39 mouse cellular contexts compared by ENCODE assay signal in the genomic region with DNA sequence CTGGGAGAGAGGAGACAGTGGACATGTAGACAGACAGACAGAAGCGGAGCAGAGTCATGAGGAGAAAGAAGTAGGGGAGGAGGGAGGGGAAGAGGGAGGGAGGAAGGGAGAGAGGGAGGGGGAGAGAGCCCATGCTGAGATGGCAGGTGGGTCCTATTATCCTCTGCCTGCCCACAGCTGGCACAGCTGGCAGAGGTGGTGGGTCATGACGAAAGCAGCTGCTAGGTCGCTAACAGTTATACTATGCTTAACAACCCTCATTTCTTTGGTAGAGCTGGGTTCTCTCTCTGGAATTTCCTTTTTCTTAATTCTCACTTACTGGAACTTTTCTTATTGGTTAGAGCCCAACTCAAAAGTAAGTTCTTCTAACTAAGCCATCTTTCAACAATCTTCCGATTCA. TPM values are rescaled to one million over a fixed set of nuclear protein-coding genes. Genes with fewer than 3 reads are reported as not detected.
"Had no signal": no experiment of that assay in that cellular context is flagged by ENCODE, and none has a peak within 500 bp of the region (broad histone marks: within the 10 kb centered on the region; RNA-seq: fewer than 3 reads in every experiment).

No protein-coding gene starts in this region.

- DNase-seq: gastrocnemius, postnatal 14 days; heart, adult 18-20 months; heart, postnatal 10 days; heart, postnatal 36 days; kidney, adult 11 months; kidney, adult 2 months; kidney, adult 9 months; kidney, postnatal 14 days; kidney, postnatal 36 days; liver; liver, embryonic 13.5 days had no signal

- H3K27me3 ChIP-seq: heart, embryonic 12.5 days; hindbrain, embryonic 13.5 days; hindbrain, embryonic 15.5 days; kidney, embryonic 15.5 days; limb, embryonic 12.5 days; liver, embryonic 13.5 days had no signal

- H3K4me3 ChIP-seq: heart, embryonic 10.5 days; heart, embryonic 12.5 days; hindbrain, embryonic 13.5 days; hindbrain, embryonic 15.5 days; kidney, embryonic 15.5 days; left cerebral cortex, adult 2 months; limb, embryonic 10.5 days; limb, embryonic 12.5 days; liver, embryonic 13.5 days had no signal

- H3K36me3 ChIP-seq: heart, embryonic 10.5 days; heart, embryonic 12.5 days; hindbrain, embryonic 13.5 days; hindbrain, embryonic 15.5 days; kidney, embryonic 15.5 days; limb, embryonic 10.5 days; limb, embryonic 12.5 days; liver, embryonic 13.5 days had no signal

- H3K4me2 ChIP-seq: heart, embryonic 12.5 days; hindbrain, embryonic 13.5 days; hindbrain, embryonic 15.5 days; kidney, embryonic 15.5 days; limb, embryonic 12.5 days; liver, embryonic 11.5 days; liver, embryonic 13.5 days had no signal

RNA-seq across cellular contexts. Expression of a gene that starts 28.9 kb away (rescaled TPM):
- total RNA-seq: gastrocnemius, adult 18-20 months; gastrocnemius, adult 8-10 months; gastrocnemius, postnatal 14 days; gastrocnemius, postnatal 4 days; heart, adult 18-20 months; heart, adult 8-10 months; heart, postnatal 10 days; heart, postnatal 36 days; hematopoietic stem cell, adult 5-6 weeks; hindbrain, postnatal 0 days; layer of hippocampus, adult 18-20 months; layer of hippocampus, postnatal 10 days; layer of hippocampus, postnatal 25 days; left cerebral cortex, adult 2 months; left cerebral cortex, postnatal 14 days; left cerebral cortex, postnatal 36 days had no signal
- polyA plus RNA-seq: heart, embryonic 10.5 days; heart, embryonic 12.5 days; heart, embryonic 14.5 days; heart, embryonic 16.5 days; hindbrain, embryonic 11.5 days; hindbrain, embryonic 13.5 days; hindbrain, embryonic 15.5 days; hindbrain, postnatal 0 days; intestine, embryonic 14.5 days; intestine, embryonic 16.5 days; kidney, adult 2 months; kidney, embryonic 15.5 days; kidney, postnatal 0 days; large intestine, adult 2 months; limb, embryonic 10.5 days; limb, embryonic 12.5 days; limb, embryonic 14.5 days; liver, embryonic 11.5 days; liver, embryonic 13.5 days had no signal
